ENCODE assay signal across 8 mouse cellular contexts in the genomic region with DNA sequence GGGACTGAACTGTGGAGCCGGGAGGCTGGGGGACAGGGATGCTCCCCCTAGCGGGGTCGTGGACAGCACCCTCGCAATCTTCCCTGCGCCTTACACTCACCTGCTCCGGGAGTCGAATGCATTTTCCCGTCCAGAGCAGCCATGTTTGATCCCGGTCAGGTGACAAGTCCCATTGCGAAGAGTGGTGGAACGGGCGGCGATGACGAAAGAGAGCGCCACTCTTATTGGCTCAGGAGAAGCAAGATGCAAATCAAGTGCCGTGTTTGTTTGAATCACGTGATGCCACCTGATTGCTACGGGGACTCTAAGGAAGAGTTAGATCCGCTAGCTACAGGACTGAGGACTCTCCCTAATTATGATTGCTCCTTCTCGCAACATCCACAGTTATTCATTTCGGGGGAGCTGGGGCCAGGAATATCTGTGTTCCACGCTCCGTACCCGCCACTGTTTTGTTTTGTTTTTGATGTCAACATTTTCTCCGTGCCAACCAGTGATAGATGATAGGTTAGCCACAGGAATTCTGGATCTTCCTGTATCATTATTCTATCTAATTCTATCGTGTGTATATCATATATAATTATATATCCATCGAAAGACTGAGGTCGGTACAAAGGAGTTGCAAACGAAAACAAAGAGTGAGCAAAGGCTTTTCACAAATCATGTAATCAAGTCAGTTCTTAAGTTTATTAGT. TPM values are rescaled to one million over a fixed set of nuclear protein-coding genes. Genes with fewer than 3 reads are reported as not detected.
DNase-seq lines count a peak whose midpoint lies in the region; ATAC-seq lines count a peak whose summit lies in the region.

A gene (minus strand): TSS at position 179 of the 691 bp plus-strand sequence.

- H3K4me3 ChIP-seq in intestine, embryonic 14.5 days (ENCODE audit: low read depth, low read length): peak within 1 kb of the TSS; percentile 55

- H3K4me2 ChIP-seq in intestine, embryonic 14.5 days (ENCODE audit: low read length): peak within 1 kb of the TSS; percentile 59

- peaks cover 13% of the 10 kb centered on the region; the same call in 1 of the 2 replicates for H3K4me1 ChIP-seq in intestine, embryonic 14.5 days (replicated peaks; ENCODE audit: control insufficient read depth, insufficient read depth, low read length)

- peaks cover 16% of the 10 kb centered on the region for H3K36me3 ChIP-seq in intestine, embryonic 14.5 days (ENCODE audit: control insufficient read depth, insufficient read depth, low read length)

- no peaks in the 10 kb centered on the region for H3K27me3 ChIP-seq in intestine, embryonic 14.5 days (replicated peaks; ENCODE audit: control insufficient read depth, insufficient read depth, low read length)

- peak; percentile 98 for ATAC-seq in intestine, embryonic 14.5 days (replicated peaks; ENCODE audit: low FRiP score, low TSS enrichment, low read depth)

- peak within 1 kb of the TSS; percentile 66 for H3K9ac ChIP-seq in intestine, embryonic 14.5 days (ENCODE audit: low read length)

- H3K27ac ChIP-seq in intestine, embryonic 14.5 days (ENCODE audit: low read depth): peak within 1 kb of the TSS; percentile 48

- H3K9me3 ChIP-seq in intestine, embryonic 14.5 days (ENCODE audit: control insufficient read depth, low read length): no peaks in the 10 kb centered on the region

- DNase-seq in adrenal gland, adult 18-20 months (ENCODE audit: low spot score in 2 of 2): peak; percentile 78 to 81
- peak; percentile 95 for DNase-seq in embryo, embryonic 11 days
- DNase-seq in gastrocnemius, postnatal 25 days: peak; percentile 92
- DNase-seq in intestine, embryonic 14.5 days (ENCODE audit: low spot score): peak; percentile 94
- DNase-seq in left cerebral cortex, postnatal 14 days (ENCODE audit: low spot score in 2 of 2): peak; percentile 96 to 97
- peak; percentile 96 for DNase-seq in mesoderm, embryonic 11.5 days (ENCODE audit: low read depth, low spot score)
- peak; percentile 95 to 98 for DNase-seq in right cerebral cortex, postnatal 36 days (ENCODE audit: low spot score in 2 of 2)
- DNase-seq in yolk sac, embryonic 10.5 days (ENCODE audit: low spot score): peak; percentile 96

- intact Hi-C loops in left cerebral cortex, postnatal 14 days (cut with DNase I): no loop called here

- under 1% methylated on average over 29 of the region's 29 CpGs for WGBS in intestine, embryonic 14.5 days

RNA-seq across cellular contexts. Expression of the gene that starts here (rescaled TPM):
- 10 to 100 TPM; 18.7 to 22.5 TPM for total RNA-seq in adrenal gland, adult 18-20 months (2021)
- total RNA-seq in gastrocnemius, postnatal 25 days (2021): 10 to 100 TPM; 15.4 to 16.2 TPM
- 12.5 and 17.9 TPM in 2 replicates for polyA plus RNA-seq in intestine, embryonic 14.5 days (2014; fragmentation: Nextera tagmentation; extraction: Ambion mirVana)
- 10 to 100 TPM; 23.3 to 27.6 TPM for total RNA-seq in left cerebral cortex, postnatal 14 days (2021)

Comparison
In these comparisons a context has a peak if more than half of its experiments do, and no peak if none do; other contexts are left out.
1. Peak in every context shown above with its lines: DNase-seq, ATAC-seq, H3K4me3 ChIP-seq and H3K27ac ChIP-seq.